Mouse (Mus musculus): Measurements from ENCODE around the gene Lad1. TPM values are rescaled to one million over a fixed set of nuclear protein-coding genes. Genes with fewer than 3 reads are reported as not detected.
A peak's percentile ranks its signal among the peaks of the same experiment; 100 is the strongest.

Gene Lad1
- total and polyA plus RNA-seq, 2 experiments from 2014 or later = 0.64 to 1.9 TPM

- WGBS = 12% methylated on average over 5 of the region's 5 CpGs
- no peak overlapping the region; the same call in 1 of the 2 replicates for H3K9ac ChIP-seq (replicated peaks; ENCODE audit: low read length, poor library complexity, severe bottlenecking)
- peak; percentile 71 for DNase-seq (ENCODE audit: low spot score)
- no peaks in the 10 kb centered on the region for H3K36me3 ChIP-seq (ENCODE audit: insufficient read depth, low read length)
- no peaks in the 10 kb centered on the region; the same call in 1 of the 2 replicates for H3K4me1 ChIP-seq (ENCODE audit: insufficient read depth, low read length)
- ATAC-seq (ENCODE audit: low FRiP score) = no peak
- no peak overlapping the region for H3K4me2 ChIP-seq (ENCODE audit: low read depth, low read length, poor library complexity, severe bottlenecking)
- H3K4me3 ChIP-seq (ENCODE audit: low read depth, low read length) = no peak overlapping the region
- H3K27ac ChIP-seq (ENCODE audit: low read depth, low read length) = no peak overlapping the region
- peak; percentile 91 for TF ChIP-seq CTCF (IDR thresholded peaks at IDR 0.05)
- H3K9me3 ChIP-seq (ENCODE audit: low read length) = no peaks in the 10 kb centered on the region
- no peaks in the 10 kb centered on the region for H3K27me3 ChIP-seq (ENCODE audit: insufficient read depth, low read length)
These were observed 28.6 kb upstream of the Lad1 start for GRCm38 (mm10) chr1:135789815-135790214.

GRCm38 (mm10) chr1:135792143-135792939 lies 26.1 kb upstream of the Lad1 start:
- Histone ChIP-seq H3K27me3 (ENCODE audit: insufficient read depth, low read length) (no peaks in the 10 kb centered on the region), H3K9ac (replicated peaks; ENCODE audit: low read length, poor library complexity, severe bottlenecking) (no peak overlapping the region), H3K27ac (ENCODE audit: low read depth, low read length) (no peak overlapping the region), H3K4me2 (ENCODE audit: low read depth, low read length, poor library complexity, severe bottlenecking) (no peak overlapping the region), H3K4me3 (ENCODE audit: low read depth, low read length) (no peak overlapping the region), H3K9me3 (ENCODE audit: low read length) (no peaks in the 10 kb centered on the region), H3K36me3 (ENCODE audit: insufficient read depth, low read length) (no peaks in the 10 kb centered on the region), H3K4me1 (ENCODE audit: insufficient read depth, low read length) (no peaks in the 10 kb centered on the region; the same call in 1 of the 2 replicates)
- WGBS = 63% methylated on average over 13 of the region's 13 CpGs
- ATAC-seq (ENCODE audit: low FRiP score) = no peak
- no peak for TF ChIP-seq CTCF (IDR thresholded peaks at IDR 0.05)
- DNase-seq (ENCODE audit: low spot score) = no peak

GRCm38 (mm10) chr1:135793370-135794215 lies 24.8 kb upstream of the Lad1 start:
- H3K9ac ChIP-seq (replicated peaks; ENCODE audit: low read length, poor library complexity, severe bottlenecking) = 0 out of 2 replicates have a peak overlapping the region, but pooled peaks have one; percentile 33
- no peak for DNase-seq (ENCODE audit: low spot score)

GRCm38 (mm10) chr1:135794216-135795134 lies 23.9 kb upstream of the Lad1 start:
- 29% methylated on average over 20 of the region's 20 CpGs for WGBS
- DNase-seq (ENCODE audit: low spot score) (no peak), ATAC-seq (ENCODE audit: low FRiP score) (no peak)
- H3K36me3 ChIP-seq (ENCODE audit: insufficient read depth, low read length) = no peaks in the 10 kb centered on the region
- H3K9ac ChIP-seq (replicated peaks; ENCODE audit: low read length, poor library complexity, severe bottlenecking) = no peak overlapping the region
- no peaks in the 10 kb centered on the region for H3K9me3 ChIP-seq (ENCODE audit: low read length)
- H3K27ac ChIP-seq (ENCODE audit: low read depth, low read length) = no peak overlapping the region
- H3K27me3 ChIP-seq (ENCODE audit: insufficient read depth, low read length) = no peaks in the 10 kb centered on the region
- H3K4me1 ChIP-seq (ENCODE audit: insufficient read depth, low read length) = no peaks in the 10 kb centered on the region; the same call in 1 of the 2 replicates
- no peak for TF ChIP-seq CTCF (IDR thresholded peaks at IDR 0.05)
- peak overlapping the region; percentile 49 for H3K4me2 ChIP-seq (ENCODE audit: low read depth, low read length, poor library complexity, severe bottlenecking)
- H3K4me3 ChIP-seq (ENCODE audit: low read depth, low read length) = no peak overlapping the region

More at GRCm38 (mm10) chr1:135793370-135794215, 24.8 kb upstream of the Lad1 start:
- Histone ChIP-seq H3K27me3 (ENCODE audit: insufficient read depth, low read length) (no peaks in the 10 kb centered on the region), H3K4me3 (ENCODE audit: low read depth, low read length) (peak overlapping the region; percentile 7; the same call in 1 of the 2 replicates), H3K4me1 (ENCODE audit: insufficient read depth, low read length) (no peaks in the 10 kb centered on the region; the same call in 1 of the 2 replicates), H3K36me3 (ENCODE audit: insufficient read depth, low read length) (no peaks in the 10 kb centered on the region), H3K4me2 (ENCODE audit: low read depth, low read length, poor library complexity, severe bottlenecking) (peak overlapping the region; percentile 49), H3K9me3 (ENCODE audit: low read length) (no peaks in the 10 kb centered on the region), H3K27ac (ENCODE audit: low read depth, low read length) (no peak overlapping the region)
- TF ChIP-seq CTCF (IDR thresholded peaks at IDR 0.05) = no peak
- no peak for ATAC-seq (ENCODE audit: low FRiP score)
- WGBS = 13% methylated on average over 25 of the region's 27 CpGs

GRCm38 (mm10) chr1:135798492-135798891 lies 19.9 kb upstream of the Lad1 start:
- H3K36me3 ChIP-seq (ENCODE audit: insufficient read depth, low read length) = no peaks in the 10 kb centered on the region
- no peak for TF ChIP-seq CTCF (IDR thresholded peaks at IDR 0.05)
- DNase-seq (ENCODE audit: low spot score) = no peak

More at GRCm38 (mm10) chr1:135798492-135798891, 19.9 kb upstream of the Lad1 start:
- Histone ChIP-seq H3K27ac (ENCODE audit: low read depth, low read length) (no peak overlapping the region), H3K27me3 (ENCODE audit: insufficient read depth, low read length) (no peaks in the 10 kb centered on the region), H3K4me1 (ENCODE audit: insufficient read depth, low read length) (no peaks in the 10 kb centered on the region; the same call in 1 of the 2 replicates), H3K4me3 (ENCODE audit: low read depth, low read length) (no peak overlapping the region), H3K9ac (replicated peaks; ENCODE audit: low read length, poor library complexity, severe bottlenecking) (no peak overlapping the region), H3K9me3 (ENCODE audit: low read length) (no peaks in the 10 kb centered on the region), H3K4me2 (ENCODE audit: low read depth, low read length, poor library complexity, severe bottlenecking) (no peak overlapping the region)
- 82% methylated on average over 1 of the region's 1 CpGs for WGBS
- no peak for ATAC-seq (ENCODE audit: low FRiP score)
